Mouse (Mus musculus): ENCODE results near the gene Cyp11a1. TPM values are rescaled to one million over a fixed set of nuclear protein-coding genes. Genes with fewer than 3 reads are reported as not detected.

The Cyp11a1 gene
- total RNA-seq, 2 experiments from 2014 or later, result 0.10 TPM; not detected in 1

DNA sequence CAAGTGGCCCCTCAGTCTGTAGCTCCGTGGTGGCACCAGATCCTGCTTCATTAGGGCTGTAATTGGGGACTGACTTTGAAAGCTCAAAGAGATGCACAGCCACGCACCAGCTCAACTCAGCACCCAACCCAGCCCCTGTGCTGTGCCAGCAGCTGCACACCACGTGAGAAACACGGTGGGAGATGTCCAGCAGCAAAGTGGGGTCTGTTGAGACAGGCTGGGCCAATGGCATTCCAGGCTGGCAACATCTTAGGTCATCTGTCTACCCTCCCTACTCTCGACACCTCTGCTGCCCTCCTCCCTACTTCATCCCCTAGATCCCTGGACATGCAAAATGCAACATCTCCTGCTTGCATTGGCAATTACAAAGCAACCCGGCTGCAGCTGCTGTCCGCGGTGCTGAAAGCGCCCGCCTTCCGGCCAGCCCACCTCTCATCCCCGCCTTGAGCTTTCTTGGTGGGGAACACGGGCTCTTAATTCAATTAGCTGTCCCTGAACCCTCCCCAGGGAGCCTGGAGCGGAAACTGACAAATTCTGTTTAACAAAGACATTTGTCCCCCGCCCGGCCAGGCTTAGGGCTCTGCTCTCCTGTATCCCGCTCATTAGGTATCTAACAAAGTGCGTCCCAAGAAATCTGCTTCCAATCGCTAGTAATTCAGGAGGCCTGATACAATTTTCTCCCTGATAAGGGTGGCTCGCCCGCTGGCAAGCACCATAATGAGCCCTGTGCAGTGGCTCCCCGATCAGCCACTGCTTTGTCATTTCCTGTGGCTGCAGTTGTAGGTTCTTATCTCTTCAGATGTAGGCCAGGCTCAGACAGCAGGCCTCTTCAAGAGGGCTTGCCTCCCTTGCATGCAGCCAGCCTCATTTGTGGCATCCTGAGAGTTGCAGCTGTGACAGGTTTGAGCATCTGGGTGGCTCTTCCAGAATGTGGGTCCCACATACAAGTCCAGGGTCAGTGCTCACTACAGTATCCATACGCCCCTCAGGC lies 54.8 kb downstream of the Cyp11a1 start:
- intact Hi-C loops (cut with DNase I), result no loop called here
- peak; percentile 58 for DNase-seq
- no peak overlapping the region for H3K4me3 ChIP-seq
- H3K27ac ChIP-seq, result no peak overlapping the region
- no peak for TF ChIP-seq CTCF (IDR thresholded peaks at IDR 0.05)

DNA sequence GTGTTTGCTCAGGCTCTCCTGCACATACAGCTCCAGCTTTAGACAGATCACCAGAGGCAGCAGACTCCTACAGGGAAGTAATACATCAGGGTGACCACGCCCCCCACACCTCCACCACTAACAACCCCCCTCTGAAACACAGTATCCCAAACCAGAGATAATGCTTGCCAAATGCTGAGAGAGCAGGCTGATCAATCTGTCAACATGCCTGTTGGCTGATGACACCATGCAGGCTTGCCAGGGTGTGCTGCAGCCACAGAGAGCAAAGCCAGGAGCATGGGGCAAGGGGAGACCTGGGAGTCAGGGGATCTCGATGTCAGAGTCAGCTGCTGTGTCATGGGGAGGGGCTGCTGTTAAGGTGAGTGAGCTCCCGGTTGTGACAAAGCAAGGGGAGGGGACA lies 57.3 kb downstream of the Cyp11a1 start, which contains the start of gene Stra6:
Stra6 (plus strand) TSS at position 258 of the 400 bp plus-strand sequence.
- TF ChIP-seq CTCF (IDR thresholded peaks at IDR 0.05), result no peak
- Histone ChIP-seq H3K4me3 (no peak within 1 kb of the TSS), H3K27ac (no peak within 1 kb of the TSS)
- no peak for DNase-seq
- intact Hi-C loops (cut with DNase I), result no loop called here

DNA sequence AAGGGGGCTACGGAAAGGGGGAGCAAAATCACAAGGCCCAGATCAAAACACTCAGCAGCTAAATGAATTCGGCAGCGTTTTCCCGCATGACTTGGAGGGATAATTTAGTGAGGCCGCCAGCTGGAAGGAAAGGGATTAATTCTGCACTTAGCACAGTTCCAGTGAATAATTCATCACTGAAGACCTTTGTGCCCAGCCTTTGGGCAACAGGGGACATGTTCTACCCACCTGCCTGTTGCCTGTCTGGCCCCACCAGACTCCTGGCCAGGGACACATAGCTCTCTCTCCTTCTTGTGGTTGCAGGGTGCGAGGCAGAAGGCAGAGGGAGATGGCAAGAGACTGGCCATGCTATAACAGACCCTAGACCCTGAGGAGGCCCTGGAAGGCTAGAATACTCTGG lies 59.3 kb downstream of the Cyp11a1 start:
- intact Hi-C loops (cut with DNase I), result no loop called here
- DNase-seq, result no peak
- no peak overlapping the region for H3K4me3 ChIP-seq
- no peak overlapping the region for H3K27ac ChIP-seq
- TF ChIP-seq CTCF (IDR thresholded peaks at IDR 0.05), result no peak

DNA sequence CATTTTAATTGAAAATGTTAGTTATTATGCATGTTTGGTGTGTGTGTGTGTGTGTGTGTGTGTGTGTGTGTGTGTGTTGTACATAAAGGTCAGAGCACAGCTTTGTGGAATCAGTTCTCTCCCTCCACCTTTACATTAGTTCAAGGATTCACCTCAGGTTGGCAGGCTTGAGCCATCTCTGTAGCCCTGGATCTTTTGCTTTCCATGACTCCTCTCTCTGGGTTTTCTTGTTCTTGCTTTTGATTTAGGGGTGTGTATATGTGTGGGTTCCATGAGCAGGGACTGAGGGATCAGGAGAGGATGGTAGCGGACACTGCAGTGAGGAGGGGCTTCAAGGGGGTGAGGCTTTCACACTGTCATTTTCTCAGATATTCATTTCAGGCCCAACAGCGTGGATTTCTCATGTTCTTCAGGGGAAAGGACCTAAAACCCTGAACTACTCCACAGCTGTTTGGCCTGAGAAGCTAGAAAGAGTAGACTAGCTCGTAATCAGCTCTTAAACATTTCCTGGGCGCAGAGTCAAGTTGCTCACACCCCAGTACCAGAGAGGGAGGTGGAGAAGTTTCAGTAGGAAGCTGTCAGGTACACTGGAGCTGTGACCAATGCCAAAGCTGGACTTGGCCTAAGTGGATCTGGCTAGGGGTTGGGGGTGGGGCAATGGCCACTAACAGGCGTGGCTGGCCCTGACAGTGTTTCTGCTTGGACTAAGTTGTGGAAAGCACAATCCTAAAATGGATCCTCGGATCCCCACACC lies 59.9 kb downstream of the Cyp11a1 start:
- no peak overlapping the region for H3K27ac ChIP-seq
- intact Hi-C loops (cut with DNase I), result no loop called here
- no peak overlapping the region for H3K4me3 ChIP-seq
- TF ChIP-seq CTCF (IDR thresholded peaks at IDR 0.05), result no peak
- DNase-seq, result peak; percentile 55

DNA sequence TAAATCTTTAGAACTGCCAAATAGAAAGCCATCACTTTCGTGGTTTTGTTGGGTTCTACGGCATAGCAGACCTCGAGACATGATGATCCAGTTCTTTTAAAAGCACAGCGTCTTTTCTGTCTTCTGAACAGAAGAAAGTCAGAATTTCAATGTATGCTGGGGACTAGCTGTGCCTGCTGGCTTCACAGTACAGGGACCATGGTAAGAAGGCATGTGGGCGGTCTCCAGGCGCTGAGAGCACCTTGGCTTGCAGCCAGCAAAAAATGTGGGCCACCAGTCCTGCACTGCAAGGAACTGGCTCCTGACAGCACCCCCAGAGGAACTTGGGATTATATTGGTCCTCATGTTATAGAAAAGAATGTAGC lies 60.5 kb downstream of the Cyp11a1 start:
- intact Hi-C loops (cut with DNase I), result no loop called here

DNA sequence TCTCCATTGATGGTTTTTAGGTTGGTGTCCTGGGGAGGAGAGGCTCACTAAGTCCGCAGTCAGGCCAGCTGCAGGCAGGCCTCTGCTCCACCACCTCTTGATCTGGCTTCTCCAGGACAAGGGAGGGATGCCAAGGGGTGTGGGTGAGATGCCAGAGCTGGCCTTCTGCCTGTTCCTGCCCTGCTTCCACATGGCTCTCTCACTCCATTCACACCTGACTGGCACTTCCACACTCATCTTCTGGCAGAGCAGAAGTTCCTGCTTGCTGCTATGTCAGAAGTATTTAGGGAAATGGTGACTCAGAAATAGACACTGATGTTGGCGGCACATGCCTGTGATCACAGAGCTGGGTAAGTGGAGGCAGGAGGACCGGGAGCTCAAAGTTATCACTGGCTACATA lies 61.3 kb downstream of the Cyp11a1 start:
- intact Hi-C loops (cut with DNase I), result no loop called here
- DNase-seq, result peak; percentile 27
- H3K27ac ChIP-seq, result no peak overlapping the region
- no peak overlapping the region for H3K4me3 ChIP-seq
- no peak for TF ChIP-seq CTCF (IDR thresholded peaks at IDR 0.05)

More for the DNA sequence above, 60.5 kb downstream of the Cyp11a1 start:
- no peak for DNase-seq
- no peak overlapping the region for H3K27ac ChIP-seq
- TF ChIP-seq CTCF (IDR thresholded peaks at IDR 0.05), result no peak
- H3K4me3 ChIP-seq, result no peak overlapping the region

DNA sequence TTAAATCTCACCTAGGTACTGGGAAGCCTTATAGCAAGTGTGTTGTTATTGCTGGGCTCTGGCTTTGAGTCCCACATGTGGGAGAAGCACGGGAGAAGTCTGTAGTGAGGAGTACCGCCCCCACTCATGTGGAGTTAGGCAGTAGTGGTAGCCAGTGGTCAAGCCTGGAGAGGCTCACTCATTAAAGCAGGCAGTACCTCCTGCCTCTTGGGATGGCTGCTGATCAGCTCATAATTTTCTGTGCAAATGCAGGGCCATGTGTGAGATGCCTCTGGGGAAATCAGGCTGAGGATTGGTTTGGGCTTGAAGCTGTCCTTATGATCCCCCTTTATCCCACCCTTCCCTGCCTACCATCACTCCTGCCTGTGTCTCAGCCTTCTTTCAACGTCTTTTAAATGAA lies 68.3 kb downstream of the Cyp11a1 start:
- TF ChIP-seq CTCF (IDR thresholded peaks at IDR 0.05), result no peak
- H3K4me3 ChIP-seq, result no peak overlapping the region
- no peak overlapping the region for H3K27ac ChIP-seq
- intact Hi-C loops (cut with DNase I), result no loop called here
- DNase-seq, result no peak

Other genes with a start within 250 kb of the Cyp11a1 start
- 10 to 100 TPM; 45.4 to 50.4 TPM for gene Clk3, start 240.6 kb upstream of the Cyp11a1 start, total RNA-seq (2021)
- 1 to 10 TPM; 3.1 to 3.4 TPM for gene Arid3b, start 169.6 kb upstream of the Cyp11a1 start, total RNA-seq (2021)
- gene Ubl7, start 95.4 kb upstream of the Cyp11a1 start, total RNA-seq (2021), result 10 to 100 TPM; 81.3 to 82.1 TPM
- 10 to 100 TPM in 1 of 2 experiments, 1 to 10 TPM in 1; 9.0 to 14.4 TPM for gene Sema7a, start 66.3 kb upstream of the Cyp11a1 start, total RNA-seq (2021)
- gene Stra6, start 57.4 kb downstream of the Cyp11a1 start, total RNA-seq (2021), result under 1 TPM; 0.13 to 0.31 TPM
- gene Ccdc33, start 112.4 kb downstream of the Cyp11a1 start, total RNA-seq (2021), result not detected
- 10 to 100 TPM; 11.9 to 26.1 TPM for gene Islr, start 197.9 kb downstream of the Cyp11a1 start, total RNA-seq (2021)
- gene Islr2, start 197.9 kb downstream of the Cyp11a1 start, total RNA-seq (2021), result 1 to 10 TPM; 2.6 to 3.3 TPM
- gene Pml, start 243.4 kb downstream of the Cyp11a1 start, total RNA-seq (2021), result 1 to 10 TPM; 4.1 to 4.5 TPM
- 1 to 10 TPM; 6.8 to 7.3 TPM for gene Stoml1, start 246.8 kb downstream of the Cyp11a1 start, total RNA-seq (2021)

All from gastrocnemius, adult 2 months (tissue).